Mouse (Mus musculus) liver, embryonic 18 days (tissue): ENCODE results near the gene Nme6. TPM values are rescaled to one million over a fixed set of nuclear protein-coding genes. Genes with fewer than 3 reads are reported as not detected.

ENCODE experiments used
- polyA plus RNA-seq: library from polyadenylated mRNA; depleted of rRNA; stranded (reverse); fragments of >200 nt; gene quantifications from 2 replicates; pipeline ENCODE4 v1.2.3, GENCODE M21; 2012; rRNA removed

Nme6 gene
- 40.1 and 46.4 TPM in 2 replicates for polyA plus RNA-seq

DNA sequence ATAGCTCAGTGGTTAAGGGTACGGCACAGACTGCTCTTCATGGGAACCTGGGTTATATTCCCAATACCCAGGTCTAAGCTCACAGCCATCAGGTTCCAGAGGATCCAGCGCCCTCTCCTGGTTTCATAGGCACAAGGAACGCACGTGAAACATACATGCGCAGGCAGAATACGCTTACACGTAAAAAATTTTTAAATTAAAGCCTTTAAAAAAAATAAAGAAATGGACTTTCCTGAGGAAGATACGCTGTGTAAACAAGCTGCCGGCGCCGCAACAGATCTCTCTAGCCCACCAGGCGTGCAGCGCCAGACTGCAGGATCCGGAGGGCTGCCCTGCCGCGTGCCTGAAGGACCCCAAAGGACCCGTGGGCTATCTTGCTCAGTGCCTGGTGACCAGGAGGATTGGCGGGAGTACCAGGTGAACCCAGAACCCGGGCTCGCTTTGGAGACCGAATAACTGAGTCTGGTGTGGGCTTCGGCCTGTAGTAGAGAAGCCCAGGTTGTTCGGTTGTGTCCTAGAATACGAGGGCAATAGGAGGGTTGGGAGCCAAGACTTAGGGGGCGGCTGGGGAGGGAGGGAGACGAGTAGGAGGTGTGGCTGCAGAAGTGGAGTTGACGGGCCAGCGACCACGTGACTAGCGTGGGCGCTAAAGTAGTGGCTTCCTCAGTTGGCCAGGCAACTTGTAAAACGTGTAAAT lies at the start of gene Nme6:
Gene Nme6, plus strand, starts transcription at position 359 of the 697 bp plus-strand sequence.

GRCm38 (mm10) chr9:109790570-109790969 lies 42.0 kb upstream of the Nme6 start, which contains the start of gene Fbxw27:
TSS of gene Fbxw27 (minus strand) at chr9:109790670.

GRCm38 (mm10) chr9:109811980-109812379 lies 20.6 kb upstream of the Nme6 start, which contains the start of gene Spink8:
TSS of gene Spink8 (plus strand) at chr9:109812280.

DNA sequence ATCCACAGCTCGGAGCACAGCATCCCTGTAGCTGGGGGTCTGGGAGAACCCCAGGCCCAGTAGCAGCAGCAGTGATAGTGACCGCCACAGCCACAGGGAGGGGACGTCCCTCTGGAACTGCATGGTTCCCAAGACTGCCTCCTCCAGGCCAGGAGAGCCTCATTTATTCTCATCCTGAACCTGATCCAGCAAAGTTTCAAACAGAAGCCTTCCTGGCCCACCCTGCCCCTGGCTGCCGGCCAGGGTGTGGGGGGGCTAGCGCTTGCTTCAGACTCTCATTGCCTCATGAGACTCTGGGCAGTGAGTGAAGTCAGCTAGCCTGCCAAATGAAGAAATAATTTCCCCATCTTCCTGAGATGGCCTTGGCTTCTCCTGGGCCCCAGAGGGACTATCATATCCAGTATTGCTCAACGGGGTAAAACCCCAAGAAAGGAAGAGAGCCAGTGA lies 16.8 kb downstream of the Nme6 start, which contains the start of gene Camp:
Gene Camp, minus strand, starts transcription at position 306 of the 447 bp plus-strand sequence.

GRCm38 (mm10) chr9:109874797-109875691 lies 42.5 kb downstream of the Nme6 start, which contains the start of gene Cdc25a:
TSS of gene Cdc25a (plus strand) at chr9:109875579.

Other genes starting within 250 kb of the Nme6 start
- not detected in 2 replicates for gene Fbxw24, start 206.7 kb upstream of the Nme6 start, polyA plus RNA-seq
- gene Fbxw25, start 168.1 kb upstream of the Nme6 start, polyA plus RNA-seq = not detected in 2 replicates
- 0.04 and 0.05 TPM in 2 replicates for gene Fbxw18, start 130.0 kb upstream of the Nme6 start, polyA plus RNA-seq
- 0.02 TPM in 1 of 2 replicates, not detected in the other for gene Fbxw26, start 86.7 kb upstream of the Nme6 start, polyA plus RNA-seq
- gene Fbxw27, start 42.1 kb upstream of the Nme6 start, polyA plus RNA-seq = 0.10 TPM in 1 of 2 replicates, not detected in the other
- not detected in 2 replicates for gene Spink8, start 20.5 kb upstream of the Nme6 start, polyA plus RNA-seq
- gene Camp, start 16.9 kb downstream of the Nme6 start, polyA plus RNA-seq = 463 and 697 TPM in 2 replicates
- gene Cdc25a, start 42.8 kb downstream of the Nme6 start, polyA plus RNA-seq = 6.4 and 7.5 TPM in 2 replicates
- gene Map4, start 98.7 kb downstream of the Nme6 start, polyA plus RNA-seq = 14.1 and 17.6 TPM in 2 replicates